Mouse (Mus musculus): ENCODE data around the gene Pdzrn3.

Pdzrn3 gene

GRCm38 (mm10) chr6:101198943-101199298, 178.8 kb downstream of the Pdzrn3 start:
- DNase-seq (ENCODE audit: low read depth, low spot score) = no peak

DNA sequence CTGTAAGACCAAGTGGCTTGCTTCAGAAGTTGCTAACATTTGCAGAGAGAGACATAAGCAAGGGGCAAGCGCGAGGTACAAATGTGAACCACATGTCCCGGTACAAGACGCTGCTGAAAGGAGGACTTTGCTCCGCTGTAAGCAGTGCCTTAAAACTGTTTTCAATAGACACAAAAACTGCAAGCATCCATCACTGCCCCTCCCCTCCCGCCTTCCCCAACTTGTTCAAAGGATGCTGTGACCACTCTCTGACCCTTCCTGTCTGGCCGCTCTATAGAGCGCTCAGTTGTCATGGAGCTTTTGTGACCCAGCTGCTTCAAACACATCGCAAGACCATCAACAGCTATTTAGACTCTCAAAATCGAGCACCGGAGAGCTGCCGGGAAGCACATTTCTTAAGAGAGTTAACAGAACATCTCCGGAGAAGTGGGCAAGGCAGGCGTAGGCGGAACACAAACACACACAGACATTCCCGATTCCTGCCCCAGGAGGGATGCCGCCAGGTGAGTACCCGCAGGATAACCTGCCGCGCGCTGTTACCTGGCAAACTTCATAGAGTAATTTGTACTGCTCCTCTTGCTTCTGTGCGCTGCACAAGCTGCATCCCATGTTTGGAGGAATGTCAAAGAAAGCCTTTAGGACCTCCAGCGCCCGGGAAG, 179.3 kb downstream of the Pdzrn3 start:
- no peak for DNase-seq (ENCODE audit: low read depth, low spot score)

DNA sequence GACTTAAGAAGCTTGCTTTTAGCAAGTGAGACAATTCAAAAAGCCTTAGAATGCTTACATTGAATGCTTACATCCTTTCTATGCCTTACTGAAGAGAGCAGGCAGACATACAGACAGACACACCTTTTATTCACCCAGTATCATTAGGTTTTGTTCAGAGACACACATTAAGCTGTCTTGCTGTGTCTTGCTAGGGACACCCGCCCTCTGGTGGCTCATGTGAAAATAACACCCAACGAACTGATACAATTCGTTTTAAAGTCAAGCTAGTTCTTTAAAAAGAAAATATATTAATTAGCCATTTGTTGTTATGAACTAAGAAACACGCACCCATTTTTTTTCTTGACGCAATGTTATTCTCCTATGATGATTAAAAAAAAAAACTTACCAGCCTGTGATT, 180.1 kb downstream of the Pdzrn3 start:
- peak; percentile 8 for DNase-seq (ENCODE audit: low read depth, low spot score)

DNA sequence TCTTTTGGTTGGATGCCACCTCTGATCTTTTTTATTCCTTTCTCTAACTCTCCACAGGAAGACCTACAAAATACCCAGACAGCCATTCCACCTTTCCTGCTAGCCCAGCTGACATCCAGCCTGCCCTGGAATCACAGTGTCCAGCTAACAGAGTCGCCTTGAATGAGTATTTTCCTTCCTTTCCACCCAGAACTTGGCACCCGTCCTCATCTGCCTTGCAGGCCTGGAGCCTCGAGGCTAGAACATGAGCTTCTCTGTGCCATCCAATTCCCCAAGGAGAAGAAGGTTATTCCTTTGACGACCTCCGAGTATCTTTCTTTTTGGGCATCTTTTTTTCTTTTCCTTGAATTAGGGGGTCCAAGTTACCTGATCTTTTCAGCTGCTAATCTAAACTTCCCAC, 181.8 kb downstream of the Pdzrn3 start:
- DNase-seq (ENCODE audit: low read depth, low spot score) = no peak

- no peak for DNase-seq (ENCODE audit: low read depth, low spot score)
Measured at GRCm38 (mm10) chr6:101194386-101194925, 183.2 kb downstream of the Pdzrn3 start.

DNA sequence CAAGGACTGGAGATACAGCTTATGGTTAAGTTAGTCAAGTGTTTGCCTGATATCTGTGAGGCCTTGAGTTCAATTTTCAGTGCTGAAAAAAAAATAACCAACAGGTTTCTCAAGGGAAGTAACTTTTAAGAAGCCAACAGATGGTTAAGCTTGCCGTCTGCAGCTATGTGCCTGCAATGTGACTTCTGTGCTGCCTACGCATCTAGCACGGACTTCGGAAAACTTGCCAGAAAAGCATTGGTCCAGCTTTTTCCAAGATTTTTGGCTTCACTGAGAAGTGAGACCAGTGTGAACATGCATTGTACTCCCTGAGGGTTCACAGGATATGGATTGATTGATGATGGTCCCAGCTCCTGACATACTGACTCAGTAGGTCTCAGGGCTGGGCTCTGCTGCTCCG, 186.1 kb downstream of the Pdzrn3 start:
- DNase-seq (ENCODE audit: low read depth, low spot score) = no peak

DNA sequence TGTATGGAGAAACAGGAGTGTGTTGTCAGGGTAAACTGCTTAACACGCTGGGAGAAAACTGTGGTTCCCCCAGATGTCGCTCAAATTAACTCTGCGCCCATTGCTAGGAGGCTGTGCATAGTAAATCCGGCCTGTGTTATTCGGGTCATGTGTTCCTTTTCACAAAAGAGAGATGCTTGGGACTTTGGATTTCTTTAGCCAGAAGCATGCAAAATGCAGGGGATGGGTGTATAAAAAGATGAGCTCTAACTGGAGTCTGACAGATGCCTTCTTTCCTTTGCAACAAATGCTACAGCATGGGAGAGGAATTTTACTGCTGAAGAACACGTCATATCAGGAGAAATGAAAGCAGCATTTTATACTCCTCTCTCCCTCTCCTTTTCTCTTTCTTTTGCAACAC, 190.4 kb downstream of the Pdzrn3 start:
- no peak for DNase-seq (ENCODE audit: low read depth, low spot score)

- no peak for DNase-seq (ENCODE audit: low read depth, low spot score)
Measured at GRCm38 (mm10) chr6:101186887-101187286, 190.8 kb downstream of the Pdzrn3 start.

DNA sequence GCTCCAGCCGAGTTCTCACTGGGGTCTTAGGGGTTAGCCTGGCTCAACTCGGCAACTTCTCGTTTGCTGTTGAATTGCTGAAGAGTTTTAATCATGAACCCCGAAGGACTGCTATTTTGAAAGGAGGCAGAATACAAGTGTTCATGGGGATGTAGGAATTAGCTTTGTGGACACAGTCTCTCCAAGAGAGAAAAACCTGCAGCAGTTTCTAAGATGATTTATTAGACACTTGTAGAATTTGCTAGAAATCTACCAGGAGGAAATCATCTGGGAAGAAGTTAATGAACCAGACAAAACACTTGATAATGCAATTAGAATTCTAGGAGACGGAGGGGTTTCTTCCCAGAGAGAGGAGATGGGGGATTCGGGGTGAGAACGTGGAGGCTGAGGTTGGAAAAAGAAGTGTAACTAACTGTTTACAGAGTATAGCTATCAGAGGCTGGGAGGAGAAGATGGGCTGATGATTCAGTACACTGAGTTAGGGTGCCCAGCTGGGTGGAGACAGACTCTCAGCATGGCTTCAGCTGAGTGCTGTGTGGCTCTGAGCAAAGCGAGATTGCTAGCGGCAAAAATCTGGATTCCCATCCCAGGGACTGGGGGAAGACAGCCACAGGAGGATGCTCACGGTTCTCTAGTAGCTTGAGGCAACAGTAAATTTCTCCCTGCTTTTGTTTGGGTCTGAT, 193.5 kb downstream of the Pdzrn3 start:
- no peak for DNase-seq (ENCODE audit: low read depth, low spot score)

DNA sequence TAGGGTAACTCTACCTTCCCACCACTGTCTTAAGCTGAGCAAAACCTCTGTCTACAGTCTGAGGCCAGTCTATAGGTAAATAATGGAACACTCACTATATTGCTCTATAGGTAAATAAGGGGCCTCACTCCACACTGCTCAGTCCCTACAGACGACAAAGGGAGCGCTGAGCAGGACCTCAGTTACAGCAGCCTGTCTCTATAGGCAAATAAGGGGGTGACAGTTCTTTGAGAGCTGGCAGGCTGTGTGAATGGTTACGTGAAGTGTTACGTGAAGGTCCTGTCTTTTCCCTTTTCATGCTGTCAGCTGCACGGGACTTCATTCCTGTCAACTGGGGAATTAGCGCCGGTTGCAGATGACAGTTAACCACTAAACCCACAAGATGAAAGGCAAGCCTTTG, 207.0 kb downstream of the Pdzrn3 start:
- no peak for DNase-seq (ENCODE audit: low read depth, low spot score)

GRCm38 (mm10) chr6:101153511-101153921, 224.2 kb downstream of the Pdzrn3 start:
- no peak for DNase-seq (ENCODE audit: low read depth, low spot score)

GRCm38 (mm10) chr6:101135368-101135767, 242.3 kb downstream of the Pdzrn3 start:
- DNase-seq (ENCODE audit: low read depth, low spot score) = no peak

DNA sequence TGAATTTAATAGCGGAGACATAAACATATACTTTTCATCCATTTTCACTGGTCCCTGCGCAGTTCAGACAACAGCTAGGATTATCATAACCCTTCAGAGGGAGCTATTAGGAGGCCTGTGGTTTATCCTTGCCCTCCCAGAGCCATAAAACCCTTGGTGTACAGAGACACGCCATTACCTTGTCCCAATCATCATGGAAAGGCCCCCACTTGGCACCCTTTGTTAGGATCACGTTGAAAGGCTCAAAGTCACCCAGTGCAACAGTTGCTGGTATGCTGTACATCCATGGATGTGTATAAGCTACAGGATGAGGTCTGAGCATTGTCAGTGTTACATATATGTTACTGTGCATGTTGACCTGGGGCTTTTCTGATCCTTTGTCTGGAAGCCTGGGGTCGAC, 252.3 kb downstream of the Pdzrn3 start:
- no peak for DNase-seq (ENCODE audit: low read depth, low spot score)

DNA sequence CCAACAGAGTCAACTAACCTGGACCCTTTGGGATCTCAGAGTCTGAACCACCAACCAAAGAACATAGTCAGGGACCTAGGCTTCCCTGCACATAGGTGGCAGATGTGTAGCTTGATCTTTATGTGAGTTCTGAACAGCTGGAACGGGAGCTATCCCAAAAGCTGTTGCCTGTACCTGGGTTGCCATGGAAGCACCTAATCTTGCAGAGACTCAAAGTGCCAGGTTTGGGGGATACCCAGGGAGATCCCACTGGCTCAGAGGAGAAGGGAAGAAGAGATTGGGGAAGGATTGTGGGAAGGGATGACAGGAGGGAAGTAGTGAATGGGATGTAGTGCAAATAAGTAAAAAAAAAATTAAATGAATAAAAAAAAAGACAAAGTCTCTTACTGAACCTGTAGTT, 268.7 kb downstream of the Pdzrn3 start:
- no peak for DNase-seq (ENCODE audit: low read depth, low spot score)

DNA sequence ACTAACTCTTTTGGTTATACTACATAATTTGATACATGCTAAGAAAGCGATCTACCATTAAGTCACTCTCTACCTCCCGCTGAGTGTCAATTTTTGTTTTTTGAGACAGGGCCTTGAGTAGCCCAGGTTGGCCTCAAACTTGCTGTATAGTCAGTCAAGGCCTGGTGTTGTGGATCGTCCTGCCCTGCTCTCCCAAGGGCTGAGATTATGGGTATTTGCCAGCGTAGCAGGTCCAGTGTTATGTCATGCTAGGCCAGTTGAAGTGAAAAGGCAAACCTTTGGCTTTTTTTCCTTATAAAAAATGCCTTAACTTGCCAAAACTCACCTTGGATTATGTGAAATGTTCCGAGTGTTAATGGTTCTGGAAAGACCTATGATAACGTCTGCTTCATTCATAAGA, 274.2 kb downstream of the Pdzrn3 start:
- DNase-seq (ENCODE audit: low read depth, low spot score) = no peak

- no peak for DNase-seq (ENCODE audit: low read depth, low spot score)
Measured at GRCm38 (mm10) chr6:101101709-101102654, 275.7 kb downstream of the Pdzrn3 start.

All from c-Kit-negative CD71-positive TER-119-positive erythroid progenitor cells, embryonic 14.5 days (primary cell).